Mouse (Mus musculus) brain, embryonic 14.5 days (tissue): ENCODE measurements around the gene Uaca.

Experiments
- CTCF ChIP-seq: fragments of 200-500 bp; IDR thresholded peaks from 2 replicates; pipeline ENCODE4 v1.5.1; 2012; ENCODE audit warnings: inconsistent platforms, mild to moderate bottlenecking, moderate library complexity, borderline replicate concordance; ENCODE audit not compliant: insufficient read depth, insufficient read length; ENCODE audit errors: extremely low read depth
- POLR2A ChIP-seq: fragments of 200-500 bp; IDR thresholded peaks from 2 replicates; pipeline ENCODE4 v1.6.1; 2012; ENCODE audit warnings: mild to moderate bottlenecking, inconsistent platforms, borderline replicate concordance; ENCODE audit not compliant: poor library complexity, insufficient read depth, insufficient read length, severe bottlenecking; ENCODE audit errors: extremely low read depth

DNA sequence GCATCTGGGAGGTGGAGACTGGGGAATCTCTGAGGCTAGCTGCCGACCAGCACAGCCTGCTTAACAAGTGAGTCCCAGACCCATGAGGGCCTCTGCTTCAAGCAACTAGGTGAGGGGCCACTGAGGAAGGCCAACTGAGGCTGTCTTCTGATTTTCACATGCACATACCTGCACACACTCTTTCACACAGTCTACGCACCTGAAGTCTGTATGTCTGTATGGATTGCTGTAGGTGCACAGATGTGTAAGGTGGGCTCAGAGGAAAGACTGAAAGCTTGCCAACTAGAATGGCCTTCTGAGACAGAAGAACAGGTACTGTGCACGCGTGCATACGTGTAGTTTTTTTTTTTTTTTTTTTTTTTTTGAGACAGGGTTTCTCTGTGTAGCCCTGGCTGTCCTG is 8.0 kb downstream of the Uaca start:
- TF ChIP-seq CTCF: no peak
- no peak for TF ChIP-seq POLR2A
